Mouse (Mus musculus) MEL (cell line): ENCODE measurements around the gene Nlk. TPM values are rescaled to one million over a fixed set of nuclear protein-coding genes. Genes with fewer than 3 reads are reported as not detected.

ENCODE experiments used
- DNase-seq: peaks from one replicate; pipeline ENCODE4 v3.0.0; 2011; ENCODE audit warnings: low read depth, low spot score
- H3K27ac ChIP-seq: 2 replicates; pipeline ENCODE4 v1.5.1; 2012; ENCODE audit warnings: low read depth, mild to moderate bottlenecking, control low read depth, low read length, moderate library complexity; ENCODE audit not compliant: control insufficient read depth
- H3K27me3 ChIP-seq, 2 experiments: fragments of 150-350 bp in 1 of 2; sonication (generic) in 1 of 2; 2 replicates each; pipeline ENCODE4 v1.6.1; 2012; ENCODE audit warnings: low read length in 2 of 2, mild to moderate bottlenecking in 2 of 2, improper control_type of control experiment in 1 of 2, moderate library complexity in 1 of 2; ENCODE audit not compliant: insufficient read depth in 2 of 2, control insufficient read depth in 1 of 2
- H3K36me3 ChIP-seq, 2 experiments: 2 replicates each; pipeline ENCODE4 v1.6.1; 2012 to 2014; ENCODE audit warnings: low read length in 2 of 2, improper control_type of control experiment in 1 of 2, inconsistent platforms in 1 of 2, mild to moderate bottlenecking in 1 of 2; ENCODE audit not compliant: insufficient read depth in 2 of 2, control insufficient read depth in 1 of 2
- H3K4me1 ChIP-seq, 2 experiments: fragments of 150-350 bp in 1 of 2; sonication (generic) in 1 of 2; 2 replicates each; pipeline ENCODE4 v1.6.1; 2012; ENCODE audit warnings: low read length in 2 of 2, improper control_type of control experiment in 1 of 2, mild to moderate bottlenecking in 1 of 2; ENCODE audit not compliant: insufficient read depth in 2 of 2, control insufficient read depth in 1 of 2
- H3K4me3 ChIP-seq, 2 experiments: fragments of 150-350 bp in 1 of 2; sonication (generic) in 1 of 2; 2 replicates each; pipeline ENCODE4 v1.5.1; 2012; ENCODE audit warnings: low read depth in 2 of 2, low read length in 2 of 2, mild to moderate bottlenecking in 2 of 2, moderate library complexity in 2 of 2, control low read depth in 1 of 2, improper control_type of control experiment in 1 of 2; ENCODE audit not compliant: control insufficient read depth in 1 of 2, insufficient read depth in 1 of 2
- H3K79me2 ChIP-seq: 2 replicates; pipeline ENCODE4 v1.6.1; 2012; ENCODE audit warnings: mild to moderate bottlenecking, low read length, moderate library complexity; ENCODE audit not compliant: control insufficient read depth, poor library complexity, insufficient read depth
- H3K9ac ChIP-seq: 2 replicates; pipeline ENCODE4 v1.6.1; 2012; ENCODE audit warnings: low read depth, mild to moderate bottlenecking, control low read depth, low read length, moderate library complexity; ENCODE audit not compliant: control insufficient read depth, poor library complexity, severe bottlenecking
- H3K9me3 ChIP-seq: fragments of 150-350 bp; sonication (generic); replicated peaks from 2 replicates; pipeline ENCODE4 v1.6.1; 2012; ENCODE audit warnings: mild to moderate bottlenecking, low read length, improper control_type of control experiment, moderate library complexity; ENCODE audit not compliant: insufficient read depth
- CHD1 ChIP-seq: IDR thresholded peaks from 2 replicates; pipeline ENCODE4 v1.6.1; 2012; ENCODE audit warnings: low read depth, mild to moderate bottlenecking, inconsistent platforms, low read length, improper control_type of control experiment
- CHD2 ChIP-seq: IDR thresholded peaks from 2 replicates; pipeline ENCODE4 v1.6.1; 2011; ENCODE audit warnings: low read length, improper control_type of control experiment
- CTCF ChIP-seq, 3 experiments: IDR thresholded peaks in 2 of 3; conservative IDR thresholded peaks in 1 of 3; 2 replicates each; pipeline ENCODE4 v1.5.1; 2011 to 2012; ENCODE audit warnings: low read length in 3 of 3, low read depth in 2 of 3, mild to moderate bottlenecking in 2 of 3, improper control_type of control experiment in 1 of 3, inconsistent platforms in 1 of 3, mixed read lengths in 1 of 3, moderate library complexity in 1 of 3; ENCODE audit not compliant: control insufficient read depth in 1 of 3, insufficient read depth in 1 of 3, poor library complexity in 1 of 3, severe bottlenecking in 1 of 3
- E2F4 ChIP-seq: IDR thresholded peaks from 2 replicates; pipeline ENCODE4 v1.6.1; 2011; ENCODE audit warnings: low read depth, low read length, improper control_type of control experiment, borderline replicate concordance
- ELF1 ChIP-seq: IDR thresholded peaks from 2 replicates; pipeline ENCODE4 v1.6.1; 2014; ENCODE audit warnings: low read depth, mild to moderate bottlenecking, inconsistent platforms, low read length, improper control_type of control experiment, moderate library complexity
- EP300 ChIP-seq, 2 experiments: IDR thresholded peaks; 2 replicates each; pipeline ENCODE4 v1.6.1; 2011; ENCODE audit warnings: improper control_type of control experiment in 2 of 2, low read length in 2 of 2, low read depth in 1 of 2, mild to moderate bottlenecking in 1 of 2
- ETS1 ChIP-seq: IDR thresholded peaks from 2 replicates; pipeline ENCODE4 v1.6.1; 2012; ENCODE audit warnings: low read depth, mild to moderate bottlenecking, inconsistent platforms, low read length, improper control_type of control experiment, moderate library complexity
- GATA1 ChIP-seq: IDR thresholded peaks from 2 replicates; pipeline ENCODE4 v1.6.1; 2011; ENCODE audit warnings: low read depth, low read length, improper control_type of control experiment
- KAT2A ChIP-seq: conservative IDR thresholded peaks from 2 replicates; pipeline ENCODE4 v1.6.1; 2012; ENCODE audit warnings: low read depth, low read length, improper control_type of control experiment, inconsistent platforms
- MAFK ChIP-seq: IDR thresholded peaks from 2 replicates; pipeline ENCODE4 v1.6.1; 2011; ENCODE audit warnings: low read depth, mild to moderate bottlenecking, low read length, improper control_type of control experiment, borderline replicate concordance
- MAX ChIP-seq: IDR thresholded peaks from 2 replicates; pipeline ENCODE4 v1.6.1; 2011; ENCODE audit warnings: low read length, improper control_type of control experiment
- MXI1 ChIP-seq: IDR thresholded peaks from 2 replicates; pipeline ENCODE4 v1.6.1; 2011; ENCODE audit warnings: mild to moderate bottlenecking, low read depth, low read length, improper control_type of control experiment
- MYB ChIP-seq: IDR thresholded peaks from 2 replicates; pipeline ENCODE4 v1.6.1; 2011; ENCODE audit warnings: mild to moderate bottlenecking, low read depth, low read length, improper control_type of control experiment
- NELFE ChIP-seq: IDR thresholded peaks from 2 replicates; pipeline ENCODE4 v1.6.1; 2011; ENCODE audit warnings: low read depth, low read length, improper control_type of control experiment
- POLR2A ChIP-seq, 2 experiments: IDR thresholded peaks; 2 replicates each; pipeline ENCODE4 v1.6.1; 2011 to 2012; ENCODE audit warnings: low read length in 2 of 2, mild to moderate bottlenecking in 2 of 2, control low read depth in 1 of 2, improper control_type of control experiment in 1 of 2, low read depth in 1 of 2, moderate library complexity in 1 of 2; ENCODE audit not compliant: control insufficient read depth in 1 of 2, insufficient read depth in 1 of 2, poor library complexity in 1 of 2
- POLR2AphosphoS2 ChIP-seq: IDR thresholded peaks from 2 replicates; pipeline ENCODE4 v1.6.1; 2011; ENCODE audit warnings: low read length, improper control_type of control experiment
- POLR2AphosphoS5 ChIP-seq: IDR thresholded peaks from 2 replicates; pipeline ENCODE4 v1.6.1; 2012; ENCODE audit warnings: low read depth, borderline replicate concordance, mild to moderate bottlenecking, inconsistent platforms, low read length, moderate library complexity, mixed read lengths
- RAD21 ChIP-seq: IDR thresholded peaks from 2 replicates; pipeline ENCODE4 v1.6.1; 2011; ENCODE audit warnings: mild to moderate bottlenecking, low read depth, low read length, improper control_type of control experiment
- RCOR1 ChIP-seq: IDR thresholded peaks from 2 replicates; pipeline ENCODE4 v1.6.1; 2012; ENCODE audit warnings: low read depth, mild to moderate bottlenecking, inconsistent platforms, low read length, improper control_type of control experiment
- SMC3 ChIP-seq: IDR thresholded peaks from 2 replicates; pipeline ENCODE4 v1.6.1; 2011; ENCODE audit warnings: low read depth, low read length, improper control_type of control experiment
- TCF12 ChIP-seq: IDR thresholded peaks from 2 replicates; pipeline ENCODE4 v1.6.1; 2014; ENCODE audit warnings: low read depth, mild to moderate bottlenecking, inconsistent platforms, low read length, improper control_type of control experiment, moderate library complexity
- UBTF ChIP-seq: IDR thresholded peaks from 2 replicates; pipeline ENCODE4 v1.6.1; 2012; ENCODE audit warnings: low read depth, mild to moderate bottlenecking, inconsistent platforms, low read length, improper control_type of control experiment, moderate library complexity, borderline replicate concordance; ENCODE audit not compliant: insufficient read depth
- USF2 ChIP-seq, 2 experiments: IDR thresholded peaks; 2 replicates each; pipeline ENCODE4 v1.6.1; 2011 to 2012; ENCODE audit warnings: improper control_type of control experiment in 2 of 2, low read length in 2 of 2, borderline replicate concordance in 1 of 2, inconsistent platforms in 1 of 2, low read depth in 1 of 2, mild to moderate bottlenecking in 1 of 2; ENCODE audit not compliant: insufficient read depth in 1 of 2
- ZC3H11A ChIP-seq: IDR thresholded peaks from 2 replicates; pipeline ENCODE4 v1.6.1; 2012; ENCODE audit warnings: low read depth, mild to moderate bottlenecking, inconsistent platforms, low read length, improper control_type of control experiment
- ZKSCAN1 ChIP-seq: IDR thresholded peaks from 2 replicates; pipeline ENCODE4 v1.6.1; 2012; ENCODE audit warnings: low read depth, mild to moderate bottlenecking, inconsistent platforms, low read length, improper control_type of control experiment, moderate library complexity
- ZNF384 ChIP-seq: IDR thresholded peaks from 2 replicates; pipeline ENCODE4 v1.6.1; 2012; ENCODE audit warnings: low read depth, mild to moderate bottlenecking, inconsistent platforms, low read length, improper control_type of control experiment
- polyA plus RNA-seq, 2 experiments: library from polyadenylated mRNA; stranded (reverse) in 1 of 2; unstranded in 1 of 2; fragments of >175 nt in 1 of 2; fragments of >200 nt in 1 of 2; gene quantifications; 2 replicates each; pipeline versions ENCODE4 v1.2.1 to v1.2.4; 2012; ENCODE audit warnings: low replicate concordance in 2 of 2, low read depth in 1 of 2; ENCODE audit not compliant: insufficient read length in 2 of 2, insufficient read depth in 1 of 2, missing spikeins in 1 of 2
- total RNA-seq: library from RNA; depleted of rRNA; stranded (reverse); fragments of 300-350 nt; gene quantifications from 2 replicates; pipeline ENCODE4 v1.2.3, GENCODE M21; 2012

The Nlk gene
- total and polyA plus RNA-seq, 3 experiments, result 16.9 to 17.9 TPM; not detected in 1

DNA sequence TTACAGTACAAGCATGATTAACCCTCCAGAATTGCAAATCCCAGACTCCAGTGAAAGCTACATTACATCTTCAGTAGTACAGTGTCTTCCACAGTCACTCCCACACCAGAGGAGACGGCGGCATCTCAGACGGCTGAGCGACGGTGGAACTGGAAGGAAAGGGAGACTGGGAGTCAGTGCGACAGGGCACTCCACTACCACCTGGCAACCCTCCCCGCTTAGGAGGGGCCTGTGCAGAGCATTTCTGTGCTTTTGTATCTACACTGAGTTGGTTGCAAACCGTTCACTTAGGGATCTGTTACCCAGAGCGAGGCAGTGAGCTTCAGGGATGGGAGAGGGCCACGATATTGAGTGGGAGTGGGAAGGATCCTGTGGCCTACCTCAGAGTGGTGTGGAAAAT, 128.3 kb downstream of the Nlk start:
- Histone ChIP-seq H3K79me2 (no peaks in the 10 kb centered on the region), H3K4me3 (no peak overlapping the region), H3K27me3 (no peaks in the 10 kb centered on the region), H3K9me3 (no peaks in the 10 kb centered on the region), H3K4me1 (peaks cover 24 to 28% of the 10 kb centered on the region in 2 experiments), H3K27ac (no peak overlapping the region)
- no peak for TF ChIP-seq ELF1
- no peak for TF ChIP-seq MXI1
- no peak for TF ChIP-seq CHD2
- no peak for TF ChIP-seq ZNF384
- no peak for TF ChIP-seq CHD1
- no peak for TF ChIP-seq ZC3H11A
- TF ChIP-seq KAT2A, result no peak
- TF ChIP-seq SMC3, result no peak
- TF ChIP-seq E2F4, result no peak
- TF ChIP-seq ZKSCAN1, result no peak
- TF ChIP-seq POLR2A (IDR thresholded peaks at IDR 0.05; ENCODE audit: control insufficient read depth in 1 of 2, insufficient read depth in 1 of 2, low read depth in 1 of 2, low read length in 2 of 2, poor library complexity in 1 of 2), result no peak
- TF ChIP-seq, all 39 proteins: peak for 0
- DNase-seq, result no peak
- no peak overlapping the region for H3K9ac ChIP-seq
- peaks cover 0 to 31% of the 10 kb centered on the region in 2 experiments for H3K36me3 ChIP-seq

DNA sequence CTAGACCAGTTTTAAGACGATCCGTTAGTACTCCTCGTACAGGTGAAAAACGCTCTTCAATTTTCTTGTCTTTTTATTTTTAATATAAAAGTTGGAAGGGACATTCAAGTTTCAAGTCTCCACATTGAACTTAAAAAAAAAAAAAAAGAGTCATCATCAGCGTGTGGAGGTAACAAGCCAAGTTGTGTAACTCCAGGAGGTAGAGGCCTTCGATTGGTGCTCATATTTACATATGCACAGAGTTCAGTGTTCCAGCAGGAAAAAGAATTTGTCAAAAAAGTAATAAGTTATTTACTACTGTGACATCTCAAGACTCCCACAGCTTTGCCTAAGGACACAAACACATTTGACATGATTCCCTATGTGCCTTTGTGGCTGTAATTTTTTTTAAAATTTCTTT, 129.6 kb downstream of the Nlk start:
- TF ChIP-seq NELFE, result no peak
- TF ChIP-seq ZNF384, result peak; percentile 54; the same call in 1 of the 2 replicates
- TF ChIP-seq, all 39 proteins: peak for 1
- Histone ChIP-seq H3K36me3 (peaks cover 0 to 31% of the 10 kb centered on the region in 2 experiments), H3K27ac (no peak overlapping the region), H3K4me1 (peaks cover 24 to 25% of the 10 kb centered on the region in 2 experiments), H3K27me3 (no peaks in the 10 kb centered on the region), H3K9me3 (no peaks in the 10 kb centered on the region), H3K9ac (no peak overlapping the region), H3K79me2 (no peaks in the 10 kb centered on the region), H3K4me3 (no peak overlapping the region)
- no peak for DNase-seq

DNA sequence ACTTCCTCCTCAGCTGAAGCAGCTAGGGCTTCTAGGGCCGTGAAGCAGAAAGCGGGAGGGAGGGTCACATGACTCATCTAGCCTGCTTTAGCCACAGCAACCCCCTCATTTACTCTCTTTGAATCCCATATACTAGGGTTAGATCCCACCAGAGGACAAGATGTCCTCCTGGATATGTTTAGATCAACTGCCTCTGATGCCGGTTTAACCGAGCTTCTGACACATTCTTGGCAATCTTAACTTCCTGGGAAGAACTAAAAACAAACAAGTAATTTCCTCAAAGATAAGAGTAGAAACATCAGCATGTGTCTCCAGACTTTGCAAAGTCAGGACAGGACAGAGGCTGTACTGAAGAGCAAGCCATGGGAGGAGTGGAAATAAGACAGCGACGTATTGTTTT, 130.4 kb downstream of the Nlk start:
- Histone ChIP-seq H3K4me1 (peaks cover 18 to 20% of the 10 kb centered on the region in 2 experiments), H3K9me3 (no peaks in the 10 kb centered on the region), H3K27me3 (no peaks in the 10 kb centered on the region), H3K27ac (peak overlapping the region; percentile 70), H3K79me2 (no peaks in the 10 kb centered on the region), H3K36me3 (peaks cover 0 to 25% of the 10 kb centered on the region in 2 experiments; a peak in 3 of 4 replicates), H3K9ac (peak overlapping the region; percentile 20; the same call in 1 of the 2 replicates), H3K4me3 (no peak overlapping the region)
- peak; percentile 85 for DNase-seq
- TF ChIP-seq CTCF (IDR thresholded peaks at IDR 0.05 in 2 of 3, conservative IDR thresholded peaks at IDR 0.05 in 1 of 3; ENCODE audit: control insufficient read depth in 1 of 3, insufficient read depth in 1 of 3, low read depth in 2 of 3, low read length in 3 of 3, poor library complexity in 1 of 3, severe bottlenecking in 1 of 3) (no peak), USF2 (IDR thresholded peaks at IDR 0.05; ENCODE audit: borderline replicate concordance in 1 of 2, insufficient read depth in 1 of 2, low read depth in 1 of 2, low read length in 2 of 2) (peak in 1 of 2 experiments; percentile 71; a peak in 2 of 4 replicates), ZC3H11A (no peak), RAD21 (no peak), RCOR1 (no peak), MYB (peak; percentile 96), TCF12 (peak; percentile 72), ELF1 (no peak), UBTF (no peak), MAX (peak; percentile 51), POLR2AphosphoS5 (no peak), MXI1 (peak; percentile 43; the same call in 1 of the 2 replicates), ETS1 (peak; percentile 88), GATA1 (peak; percentile 81), POLR2AphosphoS2 (no peak), MAFK (no peak), EP300 (IDR thresholded peaks at IDR 0.05; ENCODE audit: low read depth in 1 of 2, low read length in 2 of 2) (peak; percentile 80 to 87), SMC3 (no peak; the same call in 1 of the 2 replicates)
